Mouse (Mus musculus) ES-E14 (cell line): ENCODE results near the gene Uggt1.

Experiments
- CHD2 ChIP-seq: IDR thresholded peaks from 2 replicates; pipeline ENCODE4 v1.6.1; 2014; ENCODE audit warnings: mild to moderate bottlenecking, low read depth, low read length, inconsistent platforms
- HCFC1 ChIP-seq: IDR thresholded peaks from 2 replicates; pipeline ENCODE4 v1.6.1; 2012; ENCODE audit warnings: low read length, inconsistent platforms, borderline replicate concordance; ENCODE audit not compliant: insufficient read depth
- ZC3H11A ChIP-seq: IDR thresholded peaks from 2 replicates; pipeline ENCODE4 v1.6.1; 2012; ENCODE audit warnings: low read depth, mild to moderate bottlenecking, inconsistent platforms, low read length, borderline replicate concordance
- ZNF384 ChIP-seq: IDR thresholded peaks from 2 replicates; pipeline ENCODE4 v1.6.1; 2012; ENCODE audit warnings: low read depth, low read length, inconsistent platforms

DNA sequence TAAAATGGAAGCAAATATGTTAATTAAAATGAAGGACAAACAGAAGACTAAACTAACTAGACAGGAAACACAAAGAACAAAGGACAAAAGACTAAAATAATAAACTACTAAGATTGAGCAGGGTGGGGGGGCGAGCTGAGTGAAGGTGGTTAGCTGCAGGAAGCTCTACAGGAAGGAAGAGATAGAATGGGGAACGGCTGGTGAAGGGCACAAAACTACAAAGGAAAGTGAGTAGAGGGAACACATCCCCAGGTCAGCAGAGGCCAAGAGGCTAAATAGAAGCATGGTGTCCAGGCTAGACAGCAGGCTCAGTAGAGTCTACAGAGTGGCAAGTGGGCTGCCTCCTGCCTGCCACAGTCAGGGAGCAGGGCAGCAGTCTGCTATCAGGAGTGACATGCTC lies 95.7 kb downstream of the Uggt1 start:
- TF ChIP-seq CHD2 (no peak), ZC3H11A (no peak), HCFC1 (no peak), ZNF384 (no peak)
